Mouse (Mus musculus) c-Kit-negative CD71-positive TER-119-positive erythroid progenitor cells, embryonic 14.5 days (primary cell): Measurements from ENCODE around the gene Wbp2.
"Not testable (repeated sequence)": the region's sequence is repeated elsewhere in the genome, so short reads cannot be mapped to it uniquely, and the experiment has no call there.

Experiments used
- DNase-seq: peaks from one replicate; pipeline ENCODE4 v3.0.0-alpha.2; 2013; ENCODE audit warnings: low read depth, low spot score

Gene Wbp2

GRCm38 (mm10) chr11:116109441-116110081 is 22.8 kb upstream of the Wbp2 start:
- DNase-seq = no peak

GRCm38 (mm10) chr11:116108464-116109137 is 21.8 kb upstream of the Wbp2 start:
- no peak for DNase-seq

- DNase-seq = no peak
Measured at GRCm38 (mm10) chr11:116107777-116108285, 21.0 kb upstream of the Wbp2 start.

- no peak for DNase-seq
Measured at GRCm38 (mm10) chr11:116106963-116107776, 20.4 kb upstream of the Wbp2 start.

GRCm38 (mm10) chr11:116106154-116106962 is 19.6 kb upstream of the Wbp2 start:
- no peak for DNase-seq

GRCm38 (mm10) chr11:116105065-116105464 is 18.3 kb upstream of the Wbp2 start:
- no peak for DNase-seq

GRCm38 (mm10) chr11:116104006-116104646 is 17.3 kb upstream of the Wbp2 start:
- no peak for DNase-seq

- DNase-seq = no peak
Measured at GRCm38 (mm10) chr11:116103572-116103971, 16.8 kb upstream of the Wbp2 start.

- DNase-seq = no peak
Measured at GRCm38 (mm10) chr11:116102472-116102871, 15.7 kb upstream of the Wbp2 start.

GRCm38 (mm10) chr11:116101931-116102381 is 15.2 kb upstream of the Wbp2 start:
- DNase-seq = no peak

GRCm38 (mm10) chr11:116100839-116101238 is 14.0 kb upstream of the Wbp2 start:
- no peak for DNase-seq

GRCm38 (mm10) chr11:116100385-116100784 is 13.6 kb upstream of the Wbp2 start:
- DNase-seq = no peak

GRCm38 (mm10) chr11:116099462-116099861 is 12.7 kb upstream of the Wbp2 start:
- DNase-seq = no peak

GRCm38 (mm10) chr11:116098711-116099460 is 12.1 kb upstream of the Wbp2 start:
- DNase-seq = no peak

GRCm38 (mm10) chr11:116096213-116097108 is 9.7 kb upstream of the Wbp2 start:
- no peak for DNase-seq

- DNase-seq = no peak
Measured at GRCm38 (mm10) chr11:116095573-116095972, 8.8 kb upstream of the Wbp2 start.

- DNase-seq = no peak
Measured at GRCm38 (mm10) chr11:116093771-116094565, 7.2 kb upstream of the Wbp2 start.

GRCm38 (mm10) chr11:116092959-116093358 is 6.2 kb upstream of the Wbp2 start:
- DNase-seq = not testable (repeated sequence)
